Comparison of ENCODE assay signal across 12 mouse cellular contexts in the genomic region with DNA sequence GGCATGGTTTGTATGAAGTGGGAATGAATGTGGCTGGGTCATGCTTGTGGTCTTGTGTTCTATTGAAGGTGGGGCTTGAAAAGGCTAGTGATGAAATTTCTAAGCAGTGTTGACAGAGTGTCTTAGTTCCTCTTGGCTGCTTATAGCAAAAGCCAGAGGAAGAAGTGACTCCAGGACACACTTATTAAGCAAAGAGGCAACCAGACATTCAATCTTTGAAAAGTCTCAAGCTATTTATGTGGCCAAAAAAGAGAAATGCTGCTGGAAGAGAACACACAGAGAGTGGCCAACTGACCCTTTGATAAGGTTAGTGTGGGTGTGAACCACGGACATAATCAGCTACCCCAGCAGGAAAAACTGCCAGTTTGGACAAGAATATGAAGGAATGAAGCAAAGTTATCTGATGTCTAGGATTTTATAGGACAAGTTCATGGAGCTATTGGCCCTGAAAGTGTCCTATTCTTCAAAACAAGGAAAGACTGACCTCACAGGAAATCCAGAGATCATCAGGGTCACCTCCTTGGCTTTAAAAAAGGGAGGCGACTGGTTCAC.
DNase-seq lines count a peak whose midpoint lies in the region; ATAC-seq and TF ChIP-seq lines count a peak whose summit lies in the region.
"Had no signal": no experiment of that assay in that cellular context is flagged by ENCODE, and none has a peak within 500 bp of the region (broad histone marks: within the 10 kb centered on the region; RNA-seq: fewer than 3 reads in every experiment).

No protein-coding gene starts in this region.

- peak overlapping the region; percentile 26; the same call in 1 of the 2 replicates for H3K27ac ChIP-seq in heart, adult 2 months
- H3K27ac ChIP-seq in heart, embryonic 11.5 days (ENCODE audit: low read depth, low read length) = no peak overlapping the region
- H3K27ac ChIP-seq in bone marrow, adult 2 months (ENCODE audit: control insufficient read depth, insufficient read depth, low read depth, low read length, poor library complexity) = peak overlapping the region; percentile 90
- peak overlapping the region; percentile 63 for H3K27ac ChIP-seq in liver, postnatal 0 days (ENCODE audit: low read depth)
- no peak overlapping the region for H3K27ac ChIP-seq in hindbrain, embryonic 16.5 days (ENCODE audit: low read depth, low read length)
- no peak overlapping the region for H3K27ac ChIP-seq in forebrain, embryonic 16.5 days (ENCODE audit: low read length)
- H3K27ac ChIP-seq: embryonic facial prominence, embryonic 10.5 days had no signal

- 10% methylated on average over 2 of the region's 2 CpGs for WGBS in heart, adult 2 months
- 45% methylated on average over 2 of the region's 2 CpGs for WGBS in heart, embryonic 11.5 days (ENCODE audit: insufficient replicate concordance)
- WGBS in bone marrow, adult 2 months = 24% methylated on average over 2 of the region's 2 CpGs
- WGBS in liver, postnatal 0 days (ENCODE audit: insufficient replicate concordance) = 32% methylated on average over 2 of the region's 2 CpGs
- 74% methylated on average over 2 of the region's 2 CpGs for WGBS in hindbrain, embryonic 16.5 days
- WGBS in forebrain, embryonic 16.5 days = 72% methylated on average over 2 of the region's 2 CpGs

- H3K27me3 ChIP-seq in heart, adult 2 months (ENCODE audit: control insufficient read depth, insufficient read depth, low read length) = no peaks in the 10 kb centered on the region
- no peaks in the 10 kb centered on the region for H3K27me3 ChIP-seq in heart, embryonic 11.5 days (ENCODE audit: control insufficient read depth, insufficient read depth, low read length)
- no peaks in the 10 kb centered on the region for H3K27me3 ChIP-seq in liver, postnatal 0 days (ENCODE audit: insufficient read depth, low read length)
- H3K27me3 ChIP-seq in hindbrain, embryonic 16.5 days (replicated peaks; ENCODE audit: control insufficient read depth, insufficient read depth, low read length) = no peaks in the 10 kb centered on the region
- H3K27me3 ChIP-seq in forebrain, embryonic 16.5 days (replicated peaks; ENCODE audit: control insufficient read depth, insufficient read depth, low read length) = no peaks in the 10 kb centered on the region

- intact Hi-C loops in heart, adult 2 months (cut with DNase I) = no loop called here

- peak in 1 of 2 experiments; percentile 57 for DNase-seq in heart, adult 2 months
- DNase-seq in 3T3-L1 (ENCODE audit: low read depth, low spot score) = peak; percentile 54
- DNase-seq in liver, postnatal 0 days = no peak
- no peak for DNase-seq in ovary, adult 18-20 months (ENCODE audit: low spot score)
- DNase-seq: cerebellum, adult 11-12 months; lung, embryonic 14.5 days had no signal

- H3K79me2 ChIP-seq in heart, adult 2 months (replicated peaks; ENCODE audit: control insufficient read depth, insufficient read depth, low read length) = no peaks in the 10 kb centered on the region

- H3K9ac ChIP-seq in heart, adult 2 months (ENCODE audit: low read depth, low read length) = no peak overlapping the region
- H3K9ac ChIP-seq in heart, embryonic 11.5 days (ENCODE audit: low read depth, low read length) = no peak overlapping the region
- H3K9ac ChIP-seq in liver, postnatal 0 days (replicated peaks) = no peak overlapping the region
- no peak overlapping the region for H3K9ac ChIP-seq in hindbrain, embryonic 16.5 days (ENCODE audit: low read depth, low read length)
- no peak overlapping the region for H3K9ac ChIP-seq in forebrain, embryonic 16.5 days (replicated peaks; ENCODE audit: low read depth, low read length)
- H3K9ac ChIP-seq: lung, embryonic 14.5 days had no signal

- no peak overlapping the region for H3K4me3 ChIP-seq in heart, adult 2 months
- no peak overlapping the region for H3K4me3 ChIP-seq in heart, embryonic 11.5 days (ENCODE audit: low read depth, low read length)
- peak overlapping the region; percentile 22 for H3K4me3 ChIP-seq in bone marrow, adult 2 months (replicated peaks; ENCODE audit: control insufficient read depth, low read depth, low read length)
- H3K4me3 ChIP-seq in liver, postnatal 0 days (ENCODE audit: low read depth, low read length) = no peak overlapping the region
- H3K4me3 ChIP-seq in hindbrain, embryonic 16.5 days (ENCODE audit: low read length) = no peak overlapping the region
- no peak overlapping the region for H3K4me3 ChIP-seq in forebrain, embryonic 16.5 days (replicated peaks; ENCODE audit: low read length)
- H3K4me3 ChIP-seq: embryonic facial prominence, embryonic 10.5 days had no signal

- TF ChIP-seq CTCF in heart, adult 2 months (IDR thresholded peaks at IDR 0.05) = no peak
- TF ChIP-seq CTCF in bone marrow, adult 2 months (IDR thresholded peaks at IDR 0.05; ENCODE audit: control insufficient read depth, insufficient read depth, low read length) = no peak
- TF ChIP-seq CTCF in liver, postnatal 0 days (IDR thresholded peaks at IDR 0.05; ENCODE audit: low read depth) = no peak

- H3K36me3 ChIP-seq in heart, adult 2 months (ENCODE audit: control insufficient read depth, insufficient read depth, low read length) = no peaks in the 10 kb centered on the region
- H3K36me3 ChIP-seq in heart, embryonic 11.5 days (ENCODE audit: control insufficient read depth, insufficient read depth, low read length) = no peaks in the 10 kb centered on the region
- no peaks in the 10 kb centered on the region for H3K36me3 ChIP-seq in liver, postnatal 0 days (replicated peaks; ENCODE audit: insufficient read depth, low read length)
- H3K36me3 ChIP-seq in hindbrain, embryonic 16.5 days (ENCODE audit: control insufficient read depth, insufficient read depth, low read length) = no peaks in the 10 kb centered on the region
- no peaks in the 10 kb centered on the region for H3K36me3 ChIP-seq in forebrain, embryonic 16.5 days (ENCODE audit: control insufficient read depth, insufficient read depth)
- H3K36me3 ChIP-seq: embryonic facial prominence, embryonic 10.5 days had no signal

- no peak for ATAC-seq in heart, embryonic 11.5 days (replicated peaks; ENCODE audit: insufficient number of reproducible peaks, low FRiP score, low TSS enrichment)
- ATAC-seq in liver, postnatal 0 days = peak; percentile 65
- no peak for ATAC-seq in hindbrain, embryonic 16.5 days
- ATAC-seq in forebrain, embryonic 16.5 days = no peak
- ATAC-seq: forebrain, embryonic 14.5 days had no signal

- peaks cover 3% of the 10 kb centered on the region for H3K4me1 ChIP-seq in heart, adult 2 months (ENCODE audit: control insufficient read depth, insufficient read depth, low read length)
- H3K4me1 ChIP-seq in heart, embryonic 11.5 days (ENCODE audit: control insufficient read depth, insufficient read depth, low read length) = no peaks in the 10 kb centered on the region
- peaks cover 3% of the 10 kb centered on the region for H3K4me1 ChIP-seq in bone marrow, adult 2 months (ENCODE audit: control insufficient read depth, insufficient read depth, low read length)
- peaks cover 12% of the 10 kb centered on the region; the same call in 1 of the 2 replicates for H3K4me1 ChIP-seq in liver, postnatal 0 days (ENCODE audit: insufficient read depth)
- H3K4me1 ChIP-seq in hindbrain, embryonic 16.5 days (ENCODE audit: control insufficient read depth, insufficient read depth, low read depth, low read length) = no peaks in the 10 kb centered on the region
- no peaks in the 10 kb centered on the region for H3K4me1 ChIP-seq in forebrain, embryonic 16.5 days (replicated peaks; ENCODE audit: control insufficient read depth, insufficient read depth, low read length)
- H3K4me1 ChIP-seq: embryonic facial prominence, embryonic 10.5 days had no signal

- no peak for TF ChIP-seq EP300 in heart, adult 2 months (IDR thresholded peaks at IDR 0.05; ENCODE audit: insufficient read depth, low read depth, low read length)
- TF ChIP-seq EP300 in liver, postnatal 0 days (IDR thresholded peaks at IDR 0.05; ENCODE audit: low read depth) = no peak

- H3K4me2 ChIP-seq in heart, embryonic 11.5 days = no peak overlapping the region
- peak overlapping the region; percentile 19 for H3K4me2 ChIP-seq in liver, postnatal 0 days (ENCODE audit: low read depth, low read length)
- no peak overlapping the region for H3K4me2 ChIP-seq in hindbrain, embryonic 16.5 days (ENCODE audit: low read length)
- no peak overlapping the region for H3K4me2 ChIP-seq in forebrain, embryonic 16.5 days (ENCODE audit: low read length)
- H3K4me2 ChIP-seq: lung, embryonic 14.5 days had no signal

- no peak for TF ChIP-seq POLR2A in heart, adult 2 months (IDR thresholded peaks at IDR 0.05; ENCODE audit: insufficient read depth, low read depth, low read length)
- no peak for TF ChIP-seq POLR2A in bone marrow, adult 2 months (IDR thresholded peaks at IDR 0.05; ENCODE audit: borderline replicate concordance, control insufficient read depth, low read depth, low read length)

- no peaks in the 10 kb centered on the region for H3K9me3 ChIP-seq in heart, embryonic 11.5 days (replicated peaks; ENCODE audit: control insufficient read depth, low read length)
- H3K9me3 ChIP-seq in liver, postnatal 0 days (ENCODE audit: low read length) = no peaks in the 10 kb centered on the region
- no peaks in the 10 kb centered on the region for H3K9me3 ChIP-seq in hindbrain, embryonic 16.5 days (ENCODE audit: control insufficient read depth, low read length)
- no peaks in the 10 kb centered on the region for H3K9me3 ChIP-seq in forebrain, embryonic 16.5 days (ENCODE audit: control insufficient read depth, low read length)
- H3K9me3 ChIP-seq: embryonic facial prominence, embryonic 10.5 days had no signal

Comparison
In these comparisons a context has a peak if more than half of its experiments do, and no peak if none do; other contexts are left out.
1. H3K27ac ChIP-seq: peak in heart, adult 2 months (single experiment), bone marrow, adult 2 months (single experiment) and liver, postnatal 0 days (single experiment); none in heart, embryonic 11.5 days (single experiment), hindbrain, embryonic 16.5 days (single experiment) and forebrain, embryonic 16.5 days (single experiment).